Mouse (Mus musculus) left cerebral cortex, postnatal 14 days (tissue): ENCODE results near the gene Olfr743. TPM values are rescaled to one million over a fixed set of nuclear protein-coding genes. Genes with fewer than 3 reads are reported as not detected.
"Not testable (repeated sequence)": the region's sequence is repeated elsewhere in the genome, so short reads cannot be mapped to it uniquely, and the experiment has no call there.

Source experiments
- DNase-seq, 2 experiments: peaks; one replicate each; pipeline ENCODE4 v3.0.0; 2021 to 2022; ENCODE audit warnings: low spot score in 2 of 2, mixed read lengths in 1 of 2
- intact Hi-C: fragments of 180-260 bp; cut with DNase I; formaldehyde crosslinking; loops from one replicate; pipeline ENCODE4 v1.15.1; 2025
- long read RNA-seq, 2 experiments: library from polyadenylated mRNA; stranded (forward); transcript quantifications; one replicate each; pipeline ENCODE4 v2.0.0; 2021
- total RNA-seq, 2 experiments: library from RNA; stranded (reverse); gene quantifications; 2 replicates each; pipeline ENCODE4 v1.2.3; 2021

Olfr743 gene
- not detected for total RNA-seq
- long read RNA-seq, experiment 1, result 0 reads
- long read RNA-seq, experiment 2, result 0 reads

DNA sequence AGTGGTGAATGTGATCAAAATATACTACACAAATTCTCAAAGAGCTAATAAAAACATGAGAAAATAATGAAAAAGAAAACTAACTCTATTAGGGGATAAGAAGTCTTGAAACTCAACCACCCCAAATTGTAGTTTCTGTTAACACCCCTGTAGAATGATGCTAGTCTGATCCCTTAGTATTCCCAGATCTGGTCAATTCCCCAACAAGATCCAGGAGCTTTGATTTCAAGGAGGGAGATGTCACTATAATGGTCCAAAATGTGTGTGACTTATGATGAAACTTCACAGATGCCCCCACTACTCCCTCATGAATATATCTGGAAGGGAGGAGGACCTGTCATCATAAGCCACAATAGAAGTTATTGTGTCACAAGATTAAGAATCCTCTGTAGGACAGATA, at the start of gene Olfr743:
Gene Olfr743 (plus strand): TSS at position 301 of the 400 bp plus-strand sequence.
- intact Hi-C loops, result no loop called here
- no peak for DNase-seq

DNA sequence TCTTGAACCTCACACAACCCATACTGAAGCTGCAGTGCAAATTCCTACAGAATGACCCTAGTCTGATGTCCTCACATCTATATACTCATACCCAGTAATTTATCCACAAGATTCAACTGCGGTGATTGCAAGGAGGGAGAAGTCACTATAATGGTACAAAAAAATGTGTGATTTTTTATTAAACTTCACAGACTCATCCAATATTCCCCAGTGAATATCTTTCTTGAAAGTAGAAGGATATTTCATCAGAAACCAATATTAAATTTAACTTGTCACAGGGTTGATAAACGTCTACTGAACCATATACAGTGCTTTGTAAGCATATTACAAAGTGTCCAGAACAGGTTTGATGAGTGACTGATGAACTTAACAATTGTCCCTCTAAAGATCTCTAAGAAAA, 49.2 kb upstream of the Olfr743 start, which contains the start of gene Olfr741:
Gene Olfr741 (plus strand): TSS at position 301 of the 400 bp plus-strand sequence.
- intact Hi-C loops, result no loop called here
- DNase-seq, result no peak

DNA sequence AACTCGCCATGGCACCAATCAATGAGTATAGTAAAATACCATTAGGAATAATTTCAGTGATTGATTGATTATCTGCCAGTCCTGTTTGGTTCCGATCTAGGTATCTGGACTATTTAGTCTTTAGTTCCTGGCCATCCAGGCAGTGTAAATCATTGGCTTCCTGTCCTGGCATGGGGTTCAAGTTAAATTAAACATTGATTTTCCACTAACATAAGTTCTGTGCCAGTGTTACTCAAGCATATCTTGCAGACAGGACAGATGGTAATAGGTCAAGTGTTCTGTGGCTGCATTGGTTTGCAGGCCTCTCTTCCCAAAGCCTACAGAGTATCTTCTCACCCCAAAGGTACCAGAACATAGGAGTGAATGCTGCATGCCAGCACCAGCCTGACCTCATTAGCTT, 43.2 kb upstream of the Olfr743 start:
- DNase-seq, result no peak
- intact Hi-C loops, result no loop called here

DNA sequence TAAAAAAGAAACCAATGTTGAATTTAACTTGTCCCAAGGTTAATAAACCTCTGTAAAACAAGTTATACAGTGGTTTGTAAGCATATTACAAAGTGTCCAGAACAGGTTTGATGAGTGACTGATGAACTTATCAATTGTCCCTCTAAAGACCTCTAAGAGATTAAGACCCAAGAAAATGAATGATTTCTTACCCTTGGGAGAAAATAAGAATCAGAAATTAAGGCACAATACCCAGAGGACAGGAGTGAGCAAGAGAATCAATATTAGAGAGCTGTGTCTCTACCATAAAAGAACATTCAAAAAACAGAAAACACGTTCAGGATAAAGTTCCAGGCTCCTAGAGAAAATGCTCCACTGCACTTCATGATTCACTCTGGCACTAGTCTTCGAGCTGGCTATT, 18.3 kb upstream of the Olfr743 start, which contains the start of gene Olfr742:
Gene Olfr742 (plus strand): TSS at position 301 of the 400 bp plus-strand sequence.
- intact Hi-C loops, result no loop called here
- DNase-seq, result no peak

DNA sequence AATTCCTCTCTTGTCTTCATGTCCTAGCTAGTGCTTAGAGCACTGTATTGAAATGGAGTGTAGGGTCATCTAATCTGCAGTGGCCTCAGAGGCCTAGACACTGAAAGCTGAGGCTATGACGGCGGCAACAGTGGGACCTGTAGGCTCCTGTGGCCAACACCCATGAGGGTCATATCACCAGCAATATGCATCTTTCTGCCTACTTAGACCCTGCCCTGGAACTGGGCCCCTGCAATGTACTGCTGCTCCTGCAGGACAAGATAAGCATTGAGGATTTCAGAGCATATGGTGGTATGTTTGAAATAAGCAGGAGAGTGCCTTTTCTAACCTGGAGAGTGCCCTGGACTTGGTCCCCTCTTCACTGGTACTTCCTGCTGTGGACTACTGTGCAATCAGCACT, 31.1 kb downstream of the Olfr743 start:
- intact Hi-C loops, result no loop called here

DNA sequence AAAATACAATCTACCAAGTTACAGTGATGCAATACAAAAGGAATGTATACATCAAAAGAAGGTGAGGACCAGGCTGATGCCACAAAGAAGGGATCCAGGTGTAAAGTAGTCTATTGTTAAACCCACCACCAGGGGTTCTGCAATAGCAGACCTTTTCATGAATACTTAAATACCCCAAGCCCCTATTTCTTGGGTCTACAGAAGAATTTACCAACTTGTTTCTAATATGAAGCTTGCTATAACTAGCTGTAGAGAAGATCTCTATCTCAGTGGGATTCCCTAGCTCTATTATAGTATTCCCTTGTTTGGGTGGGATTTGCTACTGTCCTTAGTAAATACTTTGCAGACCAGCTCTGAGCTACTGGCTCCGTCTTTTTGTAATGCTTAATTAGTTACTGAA, 51.4 kb downstream of the Olfr743 start:
- intact Hi-C loops, DNase-seq: not testable (repeated sequence)

More for the DNA sequence above, 31.1 kb downstream of the Olfr743 start:
- no peak for DNase-seq

Other genes starting within 250 kb of the Olfr743 start
- gene Olfr732, start 237.6 kb upstream of the Olfr743 start, total RNA-seq, result not detected
- not detected for gene Olfr733, start 220.3 kb upstream of the Olfr743 start, total RNA-seq
- not detected for gene Olfr734, start 195.1 kb upstream of the Olfr743 start, total RNA-seq
- gene Olfr735, start 173.0 kb upstream of the Olfr743 start, total RNA-seq, result not detected
- not detected for gene Tlr11, start 163.9 kb upstream of the Olfr743 start, total RNA-seq
- gene Olfr736, start 140.7 kb upstream of the Olfr743 start, total RNA-seq, result not detected
- gene Olfr738, start 114.3 kb upstream of the Olfr743 start, total RNA-seq, result not detected
- not detected for gene Olfr739, start 103.2 kb upstream of the Olfr743 start, total RNA-seq
- not detected for gene Olfr740, start 76.3 kb upstream of the Olfr743 start, total RNA-seq
- gene Olfr741, start 49.1 kb upstream of the Olfr743 start, total RNA-seq, result not detected
- gene Olfr742, start 18.2 kb upstream of the Olfr743 start, total RNA-seq, result not detected
- gene Olfr744, start 93.0 kb downstream of the Olfr743 start, total RNA-seq, result not detected
- gene Olfr745, start 117.5 kb downstream of the Olfr743 start, total RNA-seq, result not detected
- gene Olfr746, start 125.2 kb downstream of the Olfr743 start, total RNA-seq, result not detected
- gene Olfr747, start 171.4 kb downstream of the Olfr743 start, total RNA-seq, result not detected
- not detected for gene Olfr748, start 185.5 kb downstream of the Olfr743 start, total RNA-seq
- gene Olfr749, start 223.3 kb downstream of the Olfr743 start, total RNA-seq, result not detected